In the genomic region with DNA sequence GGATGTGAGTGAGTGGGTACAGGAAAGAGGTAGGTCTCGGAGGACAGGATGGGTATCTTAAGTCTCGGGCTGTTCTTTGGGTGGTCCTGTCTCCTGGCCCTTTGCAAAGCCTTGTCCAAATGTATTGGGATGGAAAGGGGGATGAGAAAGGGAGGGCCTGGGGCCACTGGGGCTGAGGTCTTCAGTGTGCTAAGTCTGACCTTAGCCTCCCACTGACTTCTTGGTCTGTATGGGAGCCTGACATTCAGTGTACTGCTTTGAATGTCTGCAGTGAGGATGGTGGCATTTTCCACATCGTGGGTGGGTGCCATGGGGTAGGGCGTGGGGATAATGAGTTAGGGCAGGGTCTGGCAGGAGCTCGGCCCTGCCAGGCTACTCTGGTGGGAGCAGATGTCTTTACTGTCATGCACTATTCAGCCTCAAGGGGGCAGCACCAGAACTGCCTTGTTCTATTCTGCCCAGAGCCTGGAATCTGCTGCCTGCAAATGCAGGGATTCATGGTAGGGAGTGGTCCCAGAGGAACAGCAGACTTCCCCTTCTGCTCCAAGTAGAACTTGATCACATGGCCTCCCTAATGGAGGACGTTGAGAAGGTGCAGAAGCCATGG, we compare ENCODE assay signal across 9 mouse cellular contexts. TPM values are rescaled to one million over a fixed set of nuclear protein-coding genes. Genes with fewer than 3 reads are reported as not detected.
A peak's percentile ranks its signal among the peaks of the same experiment; 100 is the strongest.
DNase-seq lines count a peak whose midpoint lies in the region; ATAC-seq and TF ChIP-seq lines count a peak whose summit lies in the region.
"Had no signal": no experiment of that assay in that cellular context is flagged by ENCODE, and none has a peak within 500 bp of the region (broad histone marks: within the 10 kb centered on the region; RNA-seq: fewer than 3 reads in every experiment).

No protein-coding gene starts in this region.

- H3K4me1 ChIP-seq in cortical plate, adult 2 months (ENCODE audit: control insufficient read depth, insufficient read depth, low read length): no peaks in the 10 kb centered on the region
- no peaks in the 10 kb centered on the region for H3K4me1 ChIP-seq in heart, embryonic 15.5 days (replicated peaks)
- H3K4me1 ChIP-seq in liver, embryonic 14.5 days (replicated peaks; ENCODE audit: control insufficient read depth in 2 of 2, insufficient read depth in 2 of 2, low read length in 1 of 2): no peaks in the 10 kb centered on the region
- peaks cover 22% of the 10 kb centered on the region for H3K4me1 ChIP-seq in olfactory bulb, adult 2 months (ENCODE audit: control insufficient read depth, insufficient read depth, low read length)
- H3K4me1 ChIP-seq: embryonic facial prominence, embryonic 15.5 days had no signal

- 31% methylated on average over 6 of the region's 6 CpGs for WGBS in heart, embryonic 15.5 days
- 35% methylated on average over 6 of the region's 6 CpGs for WGBS in liver, embryonic 14.5 days (ENCODE audit: insufficient replicate concordance)
- WGBS in olfactory bulb, adult 2 months: 41% methylated on average over 6 of the region's 6 CpGs

- no peak overlapping the region for H3K9ac ChIP-seq in heart, embryonic 15.5 days
- no peak overlapping the region for H3K9ac ChIP-seq in liver, embryonic 14.5 days (replicated peaks)
- H3K9ac ChIP-seq: embryonic facial prominence, embryonic 15.5 days had no signal

- no peak for TF ChIP-seq POLR2A in cortical plate, adult 2 months (IDR thresholded peaks at IDR 0.05; ENCODE audit: extremely low read depth, insufficient read depth, low read length)
- TF ChIP-seq POLR2A in olfactory bulb, adult 2 months (IDR thresholded peaks at IDR 0.05; ENCODE audit: insufficient read depth, low read depth, low read length): no peak

- TF ChIP-seq CTCF in cortical plate, adult 2 months (IDR thresholded peaks at IDR 0.05; ENCODE audit: extremely low read depth, insufficient read depth, low read length): peak; percentile 77
- peak; percentile 83 for TF ChIP-seq CTCF in liver, embryonic 14.5 days (IDR thresholded peaks at IDR 0.05; ENCODE audit: low read depth)
- TF ChIP-seq CTCF in olfactory bulb, adult 2 months (IDR thresholded peaks at IDR 0.05; ENCODE audit: insufficient read depth, low read depth, low read length): peak; percentile 56; the same call in 1 of the 2 replicates

- no peaks in the 10 kb centered on the region for H3K36me3 ChIP-seq in heart, embryonic 15.5 days
- no peaks in the 10 kb centered on the region for H3K36me3 ChIP-seq in liver, embryonic 14.5 days (replicated peaks; ENCODE audit: control insufficient read depth, insufficient read depth, low read depth)
- H3K36me3 ChIP-seq: embryonic facial prominence, embryonic 15.5 days had no signal

- H3K4me2 ChIP-seq in heart, embryonic 15.5 days: no peak overlapping the region
- no peak overlapping the region for H3K4me2 ChIP-seq in liver, embryonic 14.5 days (ENCODE audit: low read depth)
- H3K4me2 ChIP-seq: embryonic facial prominence, embryonic 15.5 days had no signal

- peak; percentile 47 for DNase-seq in A20 (ENCODE audit: low read depth, low spot score)
- peak; percentile 35 to 83 for DNase-seq in adrenal gland, adult (ENCODE audit: inconsistent age in 2 of 2, low spot score in 1 of 2)
- DNase-seq in kidney, postnatal 36 days: peak; percentile 42 to 78
- DNase-seq in liver, embryonic 14.5 days (ENCODE audit: low read depth in 3 of 3, low spot score in 3 of 3): peak in 1 of 3 experiments; percentile 1
- peak; percentile 60 for DNase-seq in thymus, postnatal 14 days

- no peaks in the 10 kb centered on the region for H3K27me3 ChIP-seq in heart, embryonic 15.5 days
- H3K27me3 ChIP-seq in liver, embryonic 14.5 days (ENCODE audit: control insufficient read depth, insufficient read depth, low read length): no peaks in the 10 kb centered on the region
- H3K27me3 ChIP-seq: embryonic facial prominence, embryonic 15.5 days had no signal

- H3K9me3 ChIP-seq in heart, embryonic 15.5 days (replicated peaks): no peaks in the 10 kb centered on the region
- no peaks in the 10 kb centered on the region for H3K9me3 ChIP-seq in liver, embryonic 14.5 days (ENCODE audit: control insufficient read depth, low read length)
- H3K9me3 ChIP-seq: embryonic facial prominence, embryonic 15.5 days had no signal

- no peak overlapping the region for H3K27ac ChIP-seq in cortical plate, adult 2 months (ENCODE audit: insufficient read depth, low read length)
- H3K27ac ChIP-seq in heart, embryonic 15.5 days: no peak overlapping the region
- no peak overlapping the region for H3K27ac ChIP-seq in liver, embryonic 14.5 days
- no peak overlapping the region for H3K27ac ChIP-seq in olfactory bulb, adult 2 months (ENCODE audit: insufficient read depth, low read depth, low read length)
- H3K27ac ChIP-seq: embryonic facial prominence, embryonic 15.5 days had no signal

- ATAC-seq in heart, embryonic 15.5 days (replicated peaks; ENCODE audit: insufficient number of reproducible peaks, insufficient read depth, low FRiP score, low read depth): peak; percentile 31; the same call in 1 of the 2 replicates
- ATAC-seq in liver, embryonic 14.5 days (ENCODE audit: insufficient read depth): no peak

- H3K4me3 ChIP-seq in cortical plate, adult 2 months (ENCODE audit: insufficient read depth, low read length): no peak overlapping the region
- H3K4me3 ChIP-seq in heart, embryonic 15.5 days: no peak overlapping the region
- H3K4me3 ChIP-seq in liver, embryonic 14.5 days (ENCODE audit: insufficient read depth in 1 of 2, low read depth in 2 of 2, low read length in 2 of 2): no peak overlapping the region
- H3K4me3 ChIP-seq in olfactory bulb, adult 2 months (ENCODE audit: insufficient read depth, low read depth, low read length): no peak overlapping the region
- H3K4me3 ChIP-seq: embryonic facial prominence, embryonic 15.5 days had no signal

- no peak for TF ChIP-seq EP300 in liver, embryonic 14.5 days (IDR thresholded peaks at IDR 0.05; ENCODE audit: low read depth)

RNA-seq across cellular contexts. Expression of a gene that starts 21.0 kb away (rescaled TPM):
- polyA plus RNA-seq in cortical plate, adult 2 months (2012; rRNA removed): 0.04 TPM in 1 of 2 replicates, not detected in the other
- not detected in 2 replicates for polyA plus RNA-seq in heart, embryonic 15.5 days (2015; fragmentation: Nextera tagmentation; extraction: Ambion mirVana)
- not detected in 2 replicates for polyA plus RNA-seq in liver, embryonic 14.5 days (2012; rRNA removed)
- not detected in 2 replicates for polyA plus RNA-seq in liver, embryonic 14.5 days (2014; fragmentation: Nextera tagmentation; extraction: Ambion mirVana)
- not detected in 2 replicates for polyA plus RNA-seq in olfactory bulb, adult 2 months (2012; ENCODE audit: insufficient read depth, insufficient read length, low replicate concordance, missing spikeins)
